Mouse (Mus musculus) heart, postnatal 10 days (tissue): Measurements from ENCODE around the gene Gns. TPM values are rescaled to one million over a fixed set of nuclear protein-coding genes. Genes with fewer than 3 reads are reported as not detected.

Experiments
- total RNA-seq, 2 experiments: library from RNA; stranded (reverse); gene quantifications; 2 replicates each; pipeline ENCODE4 v1.2.3; 2021

Gns gene
- total RNA-seq, 2 experiments from 2014 or later = 72.7 to 78.3 TPM

Other genes with a start within 250 kb of the Gns start
- 1 to 10 TPM; 3.8 to 5.3 TPM for gene Tbc1d30, start 13.8 kb upstream of the Gns start, total RNA-seq
- gene Rassf3, start 111.3 kb downstream of the Gns start, total RNA-seq = 100 to 1,000 TPM in 1 of 2 experiments, 10 to 100 TPM in 1; 98.8 to 116 TPM
- 10 to 100 TPM; 17.3 to 19.5 TPM for gene Tbk1, start 221.7 kb downstream of the Gns start, total RNA-seq